Mouse (Mus musculus) CD8-positive naive resting alpha-beta T cell, adult 2 months (primary cell): Measurements from ENCODE around the gene Arhgap35.

Experiments used
- DNase-seq, 2 experiments: peaks; one replicate each; pipeline ENCODE4 v3.0.0; 2022; ENCODE audit warnings: low read depth in 2 of 2, low spot score in 2 of 2

Arhgap35 gene

GRCm38 (mm10) chr7:16525448-16525847 is 89.3 kb downstream of the Arhgap35 start:
- DNase-seq = no peak

DNA sequence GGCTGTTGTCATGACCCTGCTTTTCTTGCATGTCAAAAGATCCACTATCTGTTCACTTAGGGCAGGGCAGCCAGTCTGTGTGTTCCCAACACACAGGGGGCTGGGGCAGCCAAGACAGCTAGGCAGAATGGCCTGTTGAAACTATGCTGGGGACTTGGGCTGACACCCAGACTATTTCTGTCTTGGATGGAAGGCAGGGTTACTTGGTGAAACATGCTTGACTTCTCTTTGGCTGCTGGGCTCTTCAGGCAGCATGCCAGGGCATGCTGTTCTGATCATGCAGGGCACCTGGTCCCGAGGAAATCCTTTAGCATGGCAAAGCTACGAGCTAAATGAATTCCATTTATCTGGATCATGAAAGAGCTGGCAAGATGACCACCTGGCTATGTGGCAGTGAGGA is 90.5 kb downstream of the Arhgap35 start:
- DNase-seq = no peak

- no peak for DNase-seq
Observed at GRCm38 (mm10) chr7:16519310-16519709, 95.5 kb downstream of the Arhgap35 start.

DNA sequence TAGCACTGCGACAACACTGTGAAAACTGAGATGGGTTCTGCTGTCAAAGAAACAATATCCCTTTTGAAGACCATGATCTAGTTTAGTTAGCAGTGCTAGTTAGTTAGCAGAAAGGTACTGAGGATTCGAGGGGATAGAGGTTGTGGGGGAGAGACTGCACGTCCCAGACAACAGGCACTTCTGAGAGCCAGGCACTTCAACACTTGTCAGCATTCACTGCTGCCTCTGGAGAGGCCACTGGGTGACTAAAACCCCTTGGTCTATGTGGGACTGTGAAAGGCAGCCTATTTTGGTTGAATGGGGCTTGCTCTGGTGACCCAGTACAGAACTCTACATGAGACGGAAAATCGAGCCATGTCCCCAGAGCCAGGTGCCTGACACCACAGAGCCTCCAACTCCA is 97.6 kb downstream of the Arhgap35 start:
- DNase-seq = no peak

DNA sequence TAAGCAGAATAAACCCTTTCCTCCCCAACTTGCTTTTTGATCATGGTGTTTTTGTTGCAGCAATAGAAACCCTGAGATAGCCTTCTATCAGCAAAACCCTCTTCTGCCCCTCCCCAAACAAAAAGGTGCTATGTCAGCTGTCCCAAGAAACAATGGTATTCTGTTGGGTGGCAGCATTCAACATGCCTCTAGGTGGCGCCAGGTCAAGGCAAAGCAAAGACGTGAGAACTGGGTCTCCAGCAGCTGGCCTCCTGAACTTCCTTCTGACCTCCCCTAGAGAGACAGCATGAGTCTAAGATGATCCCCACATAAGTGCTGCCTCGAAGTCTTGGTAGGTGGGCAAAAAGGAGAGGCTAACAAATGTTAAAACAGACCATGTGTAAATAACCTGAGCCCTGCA is 107.5 kb downstream of the Arhgap35 start:
- DNase-seq = peak; percentile 22 to 44

GRCm38 (mm10) chr7:16505226-16505593 is 109.6 kb downstream of the Arhgap35 start:
- DNase-seq = no peak

- no peak for DNase-seq
Observed at GRCm38 (mm10) chr7:16504573-16505225, 110.1 kb downstream of the Arhgap35 start.

DNA sequence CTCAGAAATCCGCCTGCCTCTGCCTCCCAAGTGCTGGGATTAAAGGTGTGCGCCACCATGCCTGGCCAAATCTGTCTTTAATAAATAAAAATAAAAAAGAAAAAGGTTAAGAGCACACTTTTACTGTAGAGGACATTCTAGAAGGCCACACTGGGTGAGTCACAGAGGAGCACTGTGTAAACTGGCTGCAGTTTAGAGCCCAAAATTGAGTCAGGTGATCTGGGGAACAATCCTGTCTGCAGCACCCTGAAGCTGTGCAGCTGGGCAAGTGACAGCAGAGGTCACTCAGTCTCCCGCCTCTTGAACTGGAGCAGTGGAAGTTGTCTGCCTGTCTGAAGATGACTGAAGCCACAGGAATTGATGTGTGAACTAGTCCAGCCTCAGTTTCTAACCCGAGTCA is 113.2 kb downstream of the Arhgap35 start:
- DNase-seq = no peak

- no peak for DNase-seq
Observed at GRCm38 (mm10) chr7:16499671-16500104, 115.1 kb downstream of the Arhgap35 start.

- no peak for DNase-seq
Observed at GRCm38 (mm10) chr7:16496260-16496659, 118.5 kb downstream of the Arhgap35 start.

DNA sequence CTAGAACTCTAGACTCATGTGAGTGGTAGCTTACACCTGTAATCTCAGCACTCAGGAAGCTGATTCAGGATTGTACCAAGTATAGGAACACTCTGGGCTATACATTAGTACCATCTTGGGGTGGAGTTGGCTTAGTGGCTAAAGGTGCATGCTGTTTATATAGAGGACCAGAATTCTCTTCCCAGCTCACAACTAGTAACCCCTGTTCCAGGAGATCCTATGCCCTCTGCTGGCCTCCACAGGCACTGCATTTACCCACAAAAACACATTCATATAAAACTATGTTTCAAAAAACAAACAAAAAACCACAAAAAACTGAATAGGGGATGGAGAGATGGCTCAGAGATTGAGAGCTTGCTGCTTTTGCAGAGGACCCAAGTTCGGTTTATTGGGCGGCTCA is 121.4 kb downstream of the Arhgap35 start:
- peak; percentile 28 to 40 for DNase-seq

DNA sequence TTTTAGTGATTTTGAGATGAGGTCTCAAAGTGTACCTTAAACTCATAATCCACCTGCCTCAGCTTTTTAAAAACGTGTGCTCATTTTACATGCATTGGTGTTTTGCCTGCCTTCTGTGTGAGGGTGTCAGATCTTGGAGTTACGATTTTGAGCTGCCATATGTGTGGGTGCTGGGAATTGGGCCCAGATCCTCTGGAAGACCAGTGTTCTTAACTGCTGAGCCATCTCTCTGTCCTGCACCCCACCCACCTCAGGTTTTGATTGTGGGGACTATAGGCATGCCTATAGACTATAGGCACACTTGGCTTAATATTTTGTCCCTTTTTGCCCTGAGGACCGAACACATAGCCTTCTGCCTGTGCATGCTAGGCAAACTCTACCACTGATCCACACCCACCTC is 122.6 kb downstream of the Arhgap35 start:
- no peak for DNase-seq

GRCm38 (mm10) chr7:16491759-16492158 is 123.0 kb downstream of the Arhgap35 start:
- DNase-seq = peak; percentile 46 to 64

- DNase-seq = no peak
Observed at GRCm38 (mm10) chr7:16489948-16490347, 124.8 kb downstream of the Arhgap35 start.

GRCm38 (mm10) chr7:16488816-16489215 is 126.0 kb downstream of the Arhgap35 start:
- DNase-seq = no peak

- DNase-seq = no peak
Observed at GRCm38 (mm10) chr7:16477628-16478027, 137.2 kb downstream of the Arhgap35 start, which contains the start of gene Npas1. TSS of gene Npas1 (minus strand) at chr7:16477728.

- DNase-seq = no peak
Observed at GRCm38 (mm10) chr7:16476600-16476989, 138.2 kb downstream of the Arhgap35 start.

- DNase-seq = no peak
Observed at GRCm38 (mm10) chr7:16475764-16476599, 138.8 kb downstream of the Arhgap35 start.

GRCm38 (mm10) chr7:16475321-16475720 is 139.5 kb downstream of the Arhgap35 start:
- DNase-seq = no peak

- no peak for DNase-seq
Observed at GRCm38 (mm10) chr7:16474445-16474844, 140.3 kb downstream of the Arhgap35 start.

- DNase-seq = no peak
Observed at GRCm38 (mm10) chr7:16473847-16474246, 140.9 kb downstream of the Arhgap35 start.

GRCm38 (mm10) chr7:16472116-16472709 is 142.6 kb downstream of the Arhgap35 start:
- no peak for DNase-seq
